Mouse (Mus musculus): Measurements from ENCODE around the gene Abca2. TPM values are rescaled to one million over a fixed set of nuclear protein-coding genes. Genes with fewer than 3 reads are reported as not detected.
A peak's percentile ranks its signal among the peaks of the same experiment; 100 is the strongest.

The Abca2 gene
- polyA plus RNA-seq, 1 experiment, result not detected

DNA sequence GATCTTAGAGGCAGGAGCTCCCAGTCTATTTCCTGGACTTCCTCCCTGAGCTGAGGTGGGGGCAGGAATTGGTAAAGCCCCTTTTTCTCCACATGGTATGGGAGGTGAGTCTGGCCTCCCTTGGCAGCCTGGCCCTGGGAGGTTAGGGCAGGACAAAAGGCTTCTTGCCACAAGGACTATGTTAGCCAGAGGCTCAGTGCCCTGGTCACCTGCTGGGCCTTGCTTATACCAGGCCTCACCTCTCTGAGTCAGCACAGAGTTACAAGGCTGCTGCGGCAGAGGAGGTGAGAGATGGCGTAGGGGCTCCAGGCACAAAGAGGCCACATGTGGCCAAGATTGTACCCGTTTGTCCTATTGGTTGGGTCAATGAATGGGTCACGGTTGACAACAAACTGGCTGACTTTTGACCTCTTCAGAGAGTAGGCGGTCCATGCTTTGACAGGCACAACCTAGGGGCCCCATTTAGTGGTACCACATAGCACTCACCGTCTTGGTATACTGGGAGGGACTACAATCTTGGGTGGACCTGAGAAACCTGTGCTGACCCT lies 2.9 kb downstream of the Abca2 start:
- TF ChIP-seq CTCF (IDR thresholded peaks at IDR 0.05; ENCODE audit: insufficient read depth, low read depth, low read length), result no peak
- TF ChIP-seq POLR2A (IDR thresholded peaks at IDR 0.05; ENCODE audit: insufficient read depth, low read depth, low read length), result no peak
- 70% methylated on average over 6 of the region's 6 CpGs for WGBS
- H3K27ac ChIP-seq (ENCODE audit: insufficient read depth, low read depth, low read length), result no peak overlapping the region
- H3K4me1 ChIP-seq (ENCODE audit: control insufficient read depth, insufficient read depth, low read length), result peaks cover 36% of the 10 kb centered on the region
- H3K4me3 ChIP-seq (ENCODE audit: insufficient read depth, low read depth, low read length), result no peak overlapping the region

DNA sequence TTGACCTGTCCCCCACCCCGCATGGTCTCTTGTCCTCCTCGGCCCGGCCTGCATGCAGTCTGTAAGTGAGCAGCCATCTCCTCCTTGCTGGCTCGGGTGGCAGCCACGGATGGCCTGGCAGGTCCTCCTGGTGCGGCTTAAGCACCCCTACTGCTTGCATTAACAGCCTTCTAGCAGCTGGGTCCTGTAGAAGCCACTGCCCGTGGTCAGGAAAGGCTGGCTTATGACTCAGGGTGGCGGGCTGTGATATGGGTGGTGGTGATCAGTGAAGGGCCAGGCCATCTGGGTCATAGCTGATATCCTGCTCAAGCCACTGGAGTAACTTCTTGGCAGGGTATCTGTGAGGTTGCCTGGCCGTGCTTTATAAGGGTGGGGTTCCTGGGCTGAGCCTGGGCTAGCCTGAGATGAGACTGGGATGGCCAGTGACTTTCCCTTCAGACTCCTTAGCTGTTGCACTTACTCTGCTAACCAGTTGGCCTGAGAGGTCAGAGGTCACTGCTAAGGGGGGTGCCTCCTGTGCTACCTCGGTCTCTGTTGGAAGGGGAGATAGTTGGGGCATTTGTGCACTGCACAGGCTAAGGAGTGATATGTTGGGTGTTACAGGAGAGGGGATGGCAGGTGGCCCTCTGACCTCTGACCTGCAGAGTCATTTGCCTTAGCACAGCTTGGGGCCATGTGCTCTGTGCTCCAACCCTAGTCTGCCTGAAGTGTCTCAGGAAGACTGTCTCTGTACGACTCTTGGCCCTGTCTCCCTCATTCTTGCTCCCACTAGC lies 4.0 kb downstream of the Abca2 start:
- TF ChIP-seq CTCF (IDR thresholded peaks at IDR 0.05; ENCODE audit: insufficient read depth, low read depth, low read length), result no peak
- WGBS, result 86% methylated on average over 11 of the region's 11 CpGs
- Histone ChIP-seq H3K4me1 (ENCODE audit: control insufficient read depth, insufficient read depth, low read length) (peaks cover 33% of the 10 kb centered on the region), H3K27ac (ENCODE audit: insufficient read depth, low read depth, low read length) (no peak overlapping the region), H3K4me3 (ENCODE audit: insufficient read depth, low read depth, low read length) (no peak overlapping the region)

DNA sequence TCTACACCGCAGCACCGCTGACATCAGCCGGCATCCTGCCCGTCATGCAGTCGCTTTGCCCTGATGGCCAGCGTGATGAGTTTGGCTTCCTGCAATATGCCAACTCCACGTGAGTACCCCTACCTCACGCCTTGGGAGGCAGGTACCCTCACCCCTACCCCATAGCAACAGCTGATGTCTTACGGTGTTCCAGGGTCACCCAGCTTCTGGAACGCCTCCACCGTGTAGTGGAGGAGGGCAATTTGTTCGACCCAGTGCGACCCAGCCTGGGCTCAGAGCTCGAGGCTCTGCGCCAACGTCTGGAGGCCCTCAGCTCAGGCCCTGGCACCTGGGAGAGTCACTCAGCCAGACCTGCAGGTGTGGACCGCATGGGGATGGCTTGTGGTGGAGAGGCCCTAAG lies 4.6 kb downstream of the Abca2 start:
- no peak for TF ChIP-seq POLR2A (IDR thresholded peaks at IDR 0.05; ENCODE audit: insufficient read depth, low read depth, low read length)
- no peak for TF ChIP-seq CTCF (IDR thresholded peaks at IDR 0.05; ENCODE audit: insufficient read depth, low read depth, low read length)
- Histone ChIP-seq H3K27ac (ENCODE audit: insufficient read depth, low read depth, low read length) (no peak overlapping the region), H3K4me1 (ENCODE audit: control insufficient read depth, insufficient read depth, low read length) (peaks cover 33% of the 10 kb centered on the region), H3K4me3 (ENCODE audit: insufficient read depth, low read depth, low read length) (no peak overlapping the region)
- 90% methylated on average over 17 of the region's 17 CpGs for WGBS

DNA sequence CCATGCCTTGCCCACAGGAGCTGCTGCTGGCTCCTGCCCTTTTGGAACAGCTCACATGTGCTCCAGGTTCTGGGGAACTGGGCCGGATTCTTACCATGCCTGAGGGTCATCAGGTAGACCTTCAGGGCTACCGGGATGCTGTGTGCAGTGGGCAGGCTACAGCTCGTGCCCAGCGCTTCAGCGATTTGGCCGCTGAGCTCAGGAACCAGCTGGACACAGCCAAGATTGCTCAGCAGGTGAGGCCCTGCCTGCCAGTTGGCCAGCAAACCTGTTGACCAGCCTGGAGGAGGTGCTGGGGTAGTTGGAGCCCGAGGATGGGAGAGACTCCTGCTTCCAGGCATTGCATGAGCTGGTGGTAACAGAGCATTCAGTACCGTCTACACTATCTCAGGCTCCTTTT lies 5.8 kb downstream of the Abca2 start:
- 90% methylated on average over 8 of the region's 8 CpGs for WGBS
- no peak overlapping the region for H3K4me3 ChIP-seq (ENCODE audit: insufficient read depth, low read depth, low read length)
- TF ChIP-seq CTCF (IDR thresholded peaks at IDR 0.05; ENCODE audit: insufficient read depth, low read depth, low read length) (no peak), POLR2A (IDR thresholded peaks at IDR 0.05; ENCODE audit: insufficient read depth, low read depth, low read length) (no peak)
- no peak overlapping the region for H3K27ac ChIP-seq (ENCODE audit: insufficient read depth, low read depth, low read length)
- peaks cover 31% of the 10 kb centered on the region for H3K4me1 ChIP-seq (ENCODE audit: control insufficient read depth, insufficient read depth, low read length)

DNA sequence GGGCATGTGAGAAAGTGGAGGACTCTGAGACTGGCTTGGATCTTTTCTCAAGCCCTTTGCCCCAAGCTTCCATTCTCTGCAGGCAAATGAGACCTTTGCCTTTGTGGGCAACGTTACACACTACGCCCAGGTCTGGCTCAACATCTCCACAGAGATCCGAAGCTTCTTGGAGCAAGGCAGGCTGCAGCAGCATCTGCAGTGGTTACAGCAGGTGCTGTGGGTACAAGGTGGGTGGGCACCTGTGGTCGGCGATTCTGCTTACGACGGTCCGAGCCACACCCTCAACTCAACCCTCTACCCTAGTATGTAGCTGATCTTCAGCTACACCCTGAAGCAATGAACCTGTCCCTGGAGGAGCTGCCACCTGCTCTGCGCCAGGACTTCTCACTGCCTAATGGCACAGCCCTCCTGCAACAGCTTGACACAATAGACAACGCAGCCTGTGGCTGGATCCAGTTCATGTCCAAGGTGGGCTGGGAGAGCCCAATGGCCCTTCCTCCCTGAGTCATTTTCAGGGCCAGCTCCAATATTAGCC lies 7.8 kb downstream of the Abca2 start:
- TF ChIP-seq CTCF (IDR thresholded peaks at IDR 0.05; ENCODE audit: insufficient read depth, low read depth, low read length) (no peak), POLR2A (IDR thresholded peaks at IDR 0.05; ENCODE audit: insufficient read depth, low read depth, low read length) (0 out of 2 replicates have a peak, but pooled peaks have one; percentile 23)
- H3K27ac ChIP-seq (ENCODE audit: insufficient read depth, low read depth, low read length), result no peak overlapping the region
- H3K4me3 ChIP-seq (ENCODE audit: insufficient read depth, low read depth, low read length), result no peak overlapping the region
- H3K4me1 ChIP-seq (ENCODE audit: control insufficient read depth, insufficient read depth, low read length), result peaks cover 10% of the 10 kb centered on the region
- WGBS, result 95% methylated on average over 10 of the region's 10 CpGs

DNA sequence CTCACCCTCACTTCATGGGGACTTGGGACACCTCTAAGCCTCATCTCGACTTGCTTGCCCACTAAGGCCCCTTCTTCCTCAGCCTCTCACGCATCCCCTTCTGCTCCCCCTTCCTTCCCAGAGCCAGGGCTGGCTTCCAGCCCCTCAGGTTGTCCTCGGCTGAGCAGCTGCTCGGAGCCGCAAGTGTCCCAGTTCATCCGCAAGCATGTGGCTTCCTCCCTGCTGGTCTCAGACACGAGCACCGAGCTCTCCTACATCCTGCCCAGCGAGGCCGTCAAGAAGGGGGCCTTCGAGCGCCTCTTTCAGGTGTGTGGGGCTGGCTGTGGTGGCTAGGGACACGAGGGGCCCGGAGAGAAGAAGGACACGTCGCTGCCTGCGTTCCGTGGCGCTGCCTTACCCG lies 12.6 kb downstream of the Abca2 start:
- Histone ChIP-seq H3K27ac (ENCODE audit: insufficient read depth, low read depth, low read length) (no peak overlapping the region), H3K4me1 (ENCODE audit: control insufficient read depth, insufficient read depth, low read length) (no peaks in the 10 kb centered on the region), H3K4me3 (ENCODE audit: insufficient read depth, low read depth, low read length) (no peak overlapping the region)
- 85% methylated on average over 20 of the region's 20 CpGs for WGBS
- TF ChIP-seq CTCF (IDR thresholded peaks at IDR 0.05; ENCODE audit: insufficient read depth, low read depth, low read length) (no peak), POLR2A (IDR thresholded peaks at IDR 0.05; ENCODE audit: insufficient read depth, low read depth, low read length) (no peak)

DNA sequence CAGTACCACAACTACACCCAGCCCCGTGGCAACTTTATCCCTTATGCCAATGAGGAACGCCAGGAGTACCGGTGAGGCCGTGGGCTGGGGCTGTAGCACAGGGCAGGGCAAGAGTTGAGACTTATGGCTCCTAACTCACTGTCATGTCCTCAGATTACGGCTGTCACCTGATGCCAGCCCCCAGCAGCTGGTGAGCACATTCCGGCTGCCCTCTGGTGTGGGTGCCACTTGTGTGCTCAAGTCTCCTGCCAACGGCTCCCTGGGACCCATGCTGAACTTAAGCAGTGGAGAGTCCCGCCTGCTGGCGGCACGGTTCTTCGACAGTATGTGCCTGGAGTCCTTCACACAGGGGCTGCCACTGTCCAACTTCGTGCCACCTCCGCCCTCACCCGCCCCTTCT lies 14.2 kb downstream of the Abca2 start:
- H3K27ac ChIP-seq (ENCODE audit: insufficient read depth, low read depth, low read length), result no peak overlapping the region
- 90% methylated on average over 14 of the region's 14 CpGs for WGBS
- TF ChIP-seq CTCF (IDR thresholded peaks at IDR 0.05; ENCODE audit: insufficient read depth, low read depth, low read length) (no peak), POLR2A (IDR thresholded peaks at IDR 0.05; ENCODE audit: insufficient read depth, low read depth, low read length) (no peak)
- no peak overlapping the region for H3K4me3 ChIP-seq (ENCODE audit: insufficient read depth, low read depth, low read length)
- H3K4me1 ChIP-seq (ENCODE audit: control insufficient read depth, insufficient read depth, low read length), result no peaks in the 10 kb centered on the region

DNA sequence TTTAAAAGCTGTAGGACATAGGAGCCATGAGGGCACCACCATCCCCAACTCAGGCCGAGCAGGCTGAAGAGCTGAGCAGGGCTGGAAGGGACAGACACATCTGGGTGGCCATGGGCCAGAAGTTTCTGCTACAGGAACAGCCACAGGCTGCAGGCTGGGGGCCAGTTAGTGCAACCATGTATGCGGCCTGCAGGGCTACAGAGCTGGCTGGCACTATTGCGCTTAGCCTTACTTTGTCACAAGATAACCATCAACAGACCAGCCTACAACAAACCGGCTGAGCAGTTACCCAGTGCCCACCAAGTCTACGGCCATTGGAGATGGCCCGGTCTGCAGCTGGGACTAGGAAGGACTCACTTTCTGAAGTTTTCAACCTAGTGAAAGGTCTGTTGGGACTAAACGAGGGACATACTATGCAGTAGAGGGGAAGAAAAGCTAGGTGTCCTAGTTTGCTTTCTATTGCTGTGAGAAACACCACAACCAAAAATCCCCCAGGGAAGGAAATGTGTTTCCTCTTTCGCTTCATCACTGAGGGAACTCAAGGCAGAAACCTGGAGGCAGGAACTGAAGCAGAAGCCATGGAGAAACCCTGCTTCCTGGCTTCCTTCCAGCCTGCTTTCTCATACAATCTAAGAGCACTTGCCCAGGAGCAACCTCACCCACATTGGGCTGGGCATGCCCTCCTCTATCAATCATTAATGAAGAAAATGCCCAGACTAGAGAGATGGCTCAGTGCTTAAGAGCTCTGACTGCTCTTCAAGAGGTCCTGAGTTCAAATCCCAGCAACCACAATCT lies 22.5 kb downstream of the Abca2 start:
- H3K4me3 ChIP-seq (ENCODE audit: insufficient read depth, low read depth, low read length), result no peak overlapping the region
- WGBS, result 79% methylated on average over 8 of the region's 8 CpGs
- no peaks in the 10 kb centered on the region for H3K4me1 ChIP-seq (ENCODE audit: control insufficient read depth, insufficient read depth, low read length)
- no peak for TF ChIP-seq POLR2A (IDR thresholded peaks at IDR 0.05; ENCODE audit: insufficient read depth, low read depth, low read length)
- no peak for TF ChIP-seq CTCF (IDR thresholded peaks at IDR 0.05; ENCODE audit: insufficient read depth, low read depth, low read length)
- H3K27ac ChIP-seq (ENCODE audit: insufficient read depth, low read depth, low read length), result no peak overlapping the region

DNA sequence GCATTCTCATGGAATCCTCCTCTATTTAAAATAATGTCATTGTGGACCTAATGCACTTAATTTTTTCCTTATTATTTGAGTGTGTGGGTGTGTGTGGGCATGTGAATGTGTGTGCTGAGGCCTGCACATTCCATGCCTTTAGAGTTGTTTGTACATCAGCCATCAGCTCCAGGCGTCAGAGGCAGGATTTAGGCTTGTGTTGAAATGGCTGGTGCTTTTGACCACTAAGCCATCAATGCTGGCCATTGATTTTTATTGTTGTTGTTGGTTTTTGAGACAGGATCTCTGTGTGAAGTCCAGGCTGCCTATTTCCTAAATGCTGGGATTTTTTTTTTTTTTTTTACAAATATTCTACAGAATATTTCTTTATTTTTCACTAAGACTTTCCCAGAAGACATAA lies 24.4 kb downstream of the Abca2 start:
- H3K27ac ChIP-seq (ENCODE audit: insufficient read depth, low read depth, low read length), result no peak overlapping the region
- H3K4me1 ChIP-seq (ENCODE audit: control insufficient read depth, insufficient read depth, low read length), result no peaks in the 10 kb centered on the region
- no peak for TF ChIP-seq POLR2A (IDR thresholded peaks at IDR 0.05; ENCODE audit: insufficient read depth, low read depth, low read length)
- no peak for TF ChIP-seq CTCF (IDR thresholded peaks at IDR 0.05; ENCODE audit: insufficient read depth, low read depth, low read length)
- WGBS, result 52% methylated on average over 1 of the region's 1 CpGs
- no peak overlapping the region for H3K4me3 ChIP-seq (ENCODE audit: insufficient read depth, low read depth, low read length)

All from olfactory bulb, adult 2 months (tissue).